8 mouse cellular contexts compared by ENCODE assay signal in the genomic region with DNA sequence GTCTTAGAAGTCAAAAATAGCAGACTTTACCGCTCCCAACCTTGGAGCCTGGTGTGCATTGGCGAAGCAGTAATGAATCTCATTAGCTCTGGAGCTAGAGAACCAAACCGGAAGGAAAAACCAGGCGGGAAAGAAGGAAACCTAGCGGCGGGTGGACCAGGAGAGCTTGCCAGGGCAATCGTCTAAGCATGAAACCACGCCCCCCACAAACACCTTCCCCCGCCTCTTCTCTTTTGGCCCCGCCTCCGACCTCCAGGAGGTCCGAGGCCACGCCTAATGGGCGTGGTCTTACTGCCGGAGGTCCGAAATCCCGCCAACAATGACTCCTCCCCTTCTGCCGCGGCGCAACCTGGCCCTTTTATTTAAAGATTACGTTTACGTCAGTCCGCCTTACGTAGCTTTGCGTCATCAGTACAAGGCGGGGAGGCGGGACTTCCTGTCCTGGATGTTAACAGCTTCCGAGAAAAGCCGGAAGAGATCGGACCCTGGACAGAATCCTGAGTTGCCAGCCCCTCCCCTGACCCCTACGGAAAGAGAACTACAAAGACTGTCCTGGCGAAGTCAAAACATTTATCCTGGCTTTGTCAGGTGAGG. TPM values are rescaled to one million over a fixed set of nuclear protein-coding genes. Genes with fewer than 3 reads are reported as not detected.
A peak's percentile ranks its signal among the peaks of the same experiment; 100 is the strongest.
DNase-seq lines count a peak whose midpoint lies in the region; ATAC-seq and TF ChIP-seq lines count a peak whose summit lies in the region.

A gene (plus strand): TSS at position 431 of the 594 bp plus-strand sequence.

- peak; percentile 90 for ATAC-seq in embryonic facial prominence, embryonic 14.5 days (ENCODE audit: low read depth)
- peak; percentile 93 for ATAC-seq in limb, embryonic 13.5 days (ENCODE audit: low FRiP score, low read depth)
- ATAC-seq in midbrain, embryonic 16.5 days, result peak; percentile 89

- H3K4me3 ChIP-seq in embryonic facial prominence, embryonic 14.5 days (ENCODE audit: low read depth, low read length), result peak within 1 kb of the TSS; percentile 72
- peak within 1 kb of the TSS; percentile 82 for H3K4me3 ChIP-seq in heart, adult 2 months
- peak within 1 kb of the TSS; percentile 81 for H3K4me3 ChIP-seq in limb, embryonic 13.5 days
- H3K4me3 ChIP-seq in midbrain, embryonic 16.5 days (ENCODE audit: low read depth, low read length), result peak within 1 kb of the TSS; percentile 60

- no peaks in the 10 kb centered on the region for H3K9me3 ChIP-seq in embryonic facial prominence, embryonic 14.5 days (ENCODE audit: control insufficient read depth, low read length)
- no peaks in the 10 kb centered on the region for H3K9me3 ChIP-seq in limb, embryonic 13.5 days
- H3K9me3 ChIP-seq in midbrain, embryonic 16.5 days (replicated peaks; ENCODE audit: control insufficient read depth, low read length, poor library complexity, severe bottlenecking), result no peaks in the 10 kb centered on the region

- H3K9ac ChIP-seq in embryonic facial prominence, embryonic 14.5 days (ENCODE audit: low read depth, low read length), result peak within 1 kb of the TSS; percentile 84
- peak within 1 kb of the TSS; percentile 58 for H3K9ac ChIP-seq in heart, adult 2 months (ENCODE audit: low read depth, low read length)
- H3K9ac ChIP-seq in limb, embryonic 13.5 days, result peak within 1 kb of the TSS; percentile 90
- H3K9ac ChIP-seq in midbrain, embryonic 16.5 days (ENCODE audit: low read depth, low read length), result peak within 1 kb of the TSS; percentile 86

- no peaks in the 10 kb centered on the region for H3K79me2 ChIP-seq in heart, adult 2 months (replicated peaks; ENCODE audit: control insufficient read depth, insufficient read depth, low read length)

- TF ChIP-seq POLR2A in heart, adult 2 months (IDR thresholded peaks at IDR 0.05; ENCODE audit: insufficient read depth, low read depth, low read length), result peak; percentile 64

- H3K4me2 ChIP-seq in embryonic facial prominence, embryonic 14.5 days (ENCODE audit: low read depth, low read length), result peak within 1 kb of the TSS; percentile 82
- peak within 1 kb of the TSS; percentile 86 for H3K4me2 ChIP-seq in limb, embryonic 13.5 days (replicated peaks)
- peak within 1 kb of the TSS; percentile 86 for H3K4me2 ChIP-seq in midbrain, embryonic 16.5 days (ENCODE audit: low read length)

- intact Hi-C loops in heart, adult 2 months (cut with DNase I), result loop anchor here (1.0 kb wide), 1 partner anchor 11 kb away; no protein-coding TSS in a partner anchor

- peak; percentile 36; the same call in 1 of the 2 replicates for TF ChIP-seq CTCF in heart, adult 2 months (IDR thresholded peaks at IDR 0.05)

- TF ChIP-seq EP300 in heart, adult 2 months (IDR thresholded peaks at IDR 0.05; ENCODE audit: insufficient read depth, low read depth, low read length), result no peak; the same call in 1 of the 2 replicates

- no peaks in the 10 kb centered on the region for H3K27me3 ChIP-seq in embryonic facial prominence, embryonic 14.5 days (replicated peaks; ENCODE audit: control insufficient read depth, insufficient read depth, low read length)
- H3K27me3 ChIP-seq in heart, adult 2 months (ENCODE audit: control insufficient read depth, insufficient read depth, low read length), result no peaks in the 10 kb centered on the region
- H3K27me3 ChIP-seq in limb, embryonic 13.5 days, result no peaks in the 10 kb centered on the region
- H3K27me3 ChIP-seq in midbrain, embryonic 16.5 days (ENCODE audit: control insufficient read depth, insufficient read depth, low read depth, low read length), result no peaks in the 10 kb centered on the region

- under 1% methylated on average over 32 of the region's 32 CpGs for WGBS in embryonic facial prominence, embryonic 14.5 days
- under 1% methylated on average over 32 of the region's 32 CpGs for WGBS in heart, adult 2 months
- WGBS in limb, embryonic 13.5 days, result under 1% methylated on average over 32 of the region's 32 CpGs
- WGBS in midbrain, embryonic 16.5 days, result under 1% methylated on average over 32 of the region's 32 CpGs

- H3K27ac ChIP-seq in embryonic facial prominence, embryonic 14.5 days (replicated peaks; ENCODE audit: low read depth, low read length), result peak within 1 kb of the TSS; percentile 70
- H3K27ac ChIP-seq in heart, adult 2 months, result peak within 1 kb of the TSS; percentile 93
- H3K27ac ChIP-seq in limb, embryonic 13.5 days, result peak within 1 kb of the TSS; percentile 79
- H3K27ac ChIP-seq in midbrain, embryonic 16.5 days (ENCODE audit: low read length), result peak within 1 kb of the TSS; percentile 80

- H3K36me3 ChIP-seq in embryonic facial prominence, embryonic 14.5 days (ENCODE audit: control insufficient read depth, insufficient read depth, low read length), result peaks cover 23% of the 10 kb centered on the region
- H3K36me3 ChIP-seq in heart, adult 2 months (ENCODE audit: control insufficient read depth, insufficient read depth, low read length), result no peaks in the 10 kb centered on the region
- H3K36me3 ChIP-seq in limb, embryonic 13.5 days, result peaks cover 23% of the 10 kb centered on the region
- peaks cover 3% of the 10 kb centered on the region; the same call in 1 of the 2 replicates for H3K36me3 ChIP-seq in midbrain, embryonic 16.5 days (ENCODE audit: control insufficient read depth, insufficient read depth, low read length)

- H3K4me1 ChIP-seq in embryonic facial prominence, embryonic 14.5 days (ENCODE audit: control insufficient read depth, insufficient read depth, low read length), result peaks cover 10% of the 10 kb centered on the region
- H3K4me1 ChIP-seq in heart, adult 2 months (ENCODE audit: control insufficient read depth, insufficient read depth, low read length), result no peaks in the 10 kb centered on the region
- H3K4me1 ChIP-seq in limb, embryonic 13.5 days, result peaks cover 15% of the 10 kb centered on the region
- peaks cover 14% of the 10 kb centered on the region for H3K4me1 ChIP-seq in midbrain, embryonic 16.5 days (ENCODE audit: control insufficient read depth, insufficient read depth, low read length)

- DNase-seq in 3T3-L1 (ENCODE audit: low read depth, low spot score), result peak; percentile 99
- DNase-seq in adrenal gland, postnatal 4 days (ENCODE audit: low spot score in 2 of 2), result peak; percentile 69 to 87
- peak; percentile 100 for DNase-seq in embryonic facial prominence, embryonic 14.5 days (ENCODE audit: low spot score)
- DNase-seq in heart, adult 2 months, result peak; percentile 94 to 97
- peak; percentile 99 for DNase-seq in kidney, adult 8-10 months
- DNase-seq in spleen, postnatal 10 days (ENCODE audit: low spot score in 2 of 2), result peak; percentile 94 to 98

RNA-seq across cellular contexts. Expression of the gene that starts here (rescaled TPM):
- 10 to 100 TPM; 56.5 to 58.3 TPM for total RNA-seq in adrenal gland, postnatal 4 days (2021)
- 49.8 and 55.9 TPM in 2 replicates for polyA plus RNA-seq in embryonic facial prominence, embryonic 14.5 days (2014; fragmentation: Nextera tagmentation; extraction: Ambion mirVana)
- total RNA-seq in heart, adult 2 months (2021), result 10 to 100 TPM; 22.9 to 26.2 TPM
- 32.8 and 43.2 TPM in 2 replicates for polyA plus RNA-seq in heart, adult 2 months (2012; rRNA removed)
- 52.8 and 57.3 TPM in 2 replicates for polyA plus RNA-seq in limb, embryonic 13.5 days (2015; fragmentation: Nextera tagmentation; extraction: Ambion mirVana)
- 72.8 and 78.5 TPM in 2 replicates for polyA plus RNA-seq in midbrain, embryonic 16.5 days (2015; fragmentation: Nextera tagmentation; extraction: Ambion mirVana)

Comparison
In these comparisons a context has a peak if more than half of its experiments do, and no peak if none do; other contexts are left out.
1. Peak in every context shown above with its lines: DNase-seq, ATAC-seq, H3K4me3 ChIP-seq and H3K27ac ChIP-seq.